ENCODE assay signal across 8 mouse cellular contexts in the genomic region with DNA sequence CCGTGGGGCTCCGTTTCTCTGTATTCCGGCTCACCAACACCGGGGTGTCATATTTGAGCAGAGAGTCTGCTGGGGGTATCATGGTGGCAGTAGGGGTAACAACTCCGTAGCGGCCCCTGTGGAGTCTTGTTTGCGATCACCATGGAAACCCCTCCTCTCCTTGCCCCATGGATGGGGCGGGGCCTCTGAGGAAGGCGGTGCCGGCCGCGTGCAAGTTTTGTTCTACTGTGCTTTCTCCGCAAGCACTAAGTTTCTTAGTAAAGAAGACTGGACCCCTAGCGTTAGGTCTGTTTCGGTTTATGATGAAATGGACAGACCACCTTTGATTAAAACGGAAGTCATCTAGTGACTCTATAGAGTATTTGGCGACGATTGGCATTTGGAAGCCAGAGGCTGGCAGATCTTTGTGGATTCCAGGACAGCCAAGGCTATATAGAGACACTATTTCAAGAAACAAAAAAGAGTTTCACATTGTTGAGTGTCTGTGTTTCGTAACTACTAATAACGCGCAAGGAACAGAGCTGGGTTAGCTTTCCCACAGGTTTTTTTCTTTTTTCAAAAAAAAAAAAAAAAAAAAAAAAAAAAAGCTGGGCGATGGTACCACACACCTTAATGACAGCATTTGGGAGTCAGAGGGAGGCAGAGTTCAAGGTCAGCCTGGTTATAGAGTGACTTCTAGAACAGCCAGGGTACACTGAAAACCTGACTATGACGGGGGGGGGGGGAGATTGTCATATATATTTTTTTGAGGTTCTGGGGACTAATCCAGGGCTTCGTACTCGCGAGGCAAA. TPM values are rescaled to one million over a fixed set of nuclear protein-coding genes. Genes with fewer than 3 reads are reported as not detected.
DNase-seq lines count a peak whose midpoint lies in the region; ATAC-seq and TF ChIP-seq lines count a peak whose summit lies in the region.

Gene Dnali1, minus strand, starts transcription at position 187 of the 791 bp plus-strand sequence.

- ATAC-seq in liver, embryonic 15.5 days (ENCODE audit: insufficient read depth) = peak; percentile 4; the same call in 1 of the 2 replicates

- peak; percentile 76 for TF ChIP-seq POLR2A in testis, adult 2 months (IDR thresholded peaks at IDR 0.05; ENCODE audit: control insufficient read depth, low read depth, low read length)

- H3K27me3 ChIP-seq in C2C12 (ENCODE audit: control insufficient read depth, insufficient read depth, insufficient read length) = no peaks in the 10 kb centered on the region
- H3K27me3 ChIP-seq in embryonic facial prominence, embryonic 10.5 days (replicated peaks; ENCODE audit: low read depth, poor library complexity, severe bottlenecking) = 0 out of 2 replicates have a peak, but pooled peaks cover 17% of the 10 kb centered on the region
- H3K27me3 ChIP-seq in liver, embryonic 15.5 days = peaks cover 16% of the 10 kb centered on the region
- H3K27me3 ChIP-seq in testis, adult 2 months (ENCODE audit: control insufficient read depth, insufficient read depth, low read length) = no peaks in the 10 kb centered on the region

- peak; percentile 47 for DNase-seq in adrenal gland, adult 8-10 months
- peak; percentile 79 for DNase-seq in embryonic facial prominence, embryonic 10.5 days (ENCODE audit: low spot score)
- DNase-seq in heart, adult 8-10 months (ENCODE audit: low spot score) = peak; percentile 56
- DNase-seq in kidney, adult 11 months = peak; percentile 63
- peak; percentile 52 to 65 for DNase-seq in natural killer cell, adult 2 months (ENCODE audit: low spot score in 2 of 2)

- peak within 1 kb of the TSS; percentile 87 for H3K4me3 ChIP-seq in C2C12 (ENCODE audit: insufficient read depth, poor library complexity, severe bottlenecking)
- H3K4me3 ChIP-seq in embryonic facial prominence, embryonic 10.5 days = peak within 1 kb of the TSS; percentile 99
- H3K4me3 ChIP-seq in liver, embryonic 15.5 days (replicated peaks) = peak within 1 kb of the TSS; percentile 92
- peak within 1 kb of the TSS; percentile 92 for H3K4me3 ChIP-seq in testis, adult 2 months (ENCODE audit: control insufficient read depth, low read depth, low read length)

- H3K79me3 ChIP-seq in C2C12 (ENCODE audit: low read depth) = peaks cover 26% of the 10 kb centered on the region

- H3K79me2 ChIP-seq in C2C12 (ENCODE audit: control insufficient read depth, insufficient read depth) = peaks cover 42% of the 10 kb centered on the region

- WGBS in embryonic facial prominence, embryonic 10.5 days = 4% methylated on average over 26 of the region's 26 CpGs
- 2% methylated on average over 26 of the region's 26 CpGs for WGBS in liver, embryonic 15.5 days (ENCODE audit: insufficient replicate concordance)

- peak within 1 kb of the TSS; percentile 96 for H3K4me2 ChIP-seq in liver, embryonic 15.5 days

- H3K36me3 ChIP-seq in C2C12 (ENCODE audit: control insufficient read depth, insufficient read depth) = peaks cover 21% of the 10 kb centered on the region
- peaks cover 29% of the 10 kb centered on the region for H3K36me3 ChIP-seq in embryonic facial prominence, embryonic 10.5 days (replicated peaks)
- peaks cover 33% of the 10 kb centered on the region for H3K36me3 ChIP-seq in liver, embryonic 15.5 days (replicated peaks)
- no peaks in the 10 kb centered on the region for H3K36me3 ChIP-seq in testis, adult 2 months (ENCODE audit: control insufficient read depth, insufficient read depth, low read length)

- H3K9ac ChIP-seq in liver, embryonic 15.5 days = peak within 1 kb of the TSS; percentile 84

- H3K27ac ChIP-seq in embryonic facial prominence, embryonic 10.5 days (replicated peaks) = peak within 1 kb of the TSS; percentile 87
- peak within 1 kb of the TSS; percentile 81 for H3K27ac ChIP-seq in liver, embryonic 15.5 days (replicated peaks)
- peak within 1 kb of the TSS; percentile 85 for H3K27ac ChIP-seq in testis, adult 2 months (ENCODE audit: control insufficient read depth, insufficient read depth, low read depth, low read length)

- no peak for TF ChIP-seq CTCF in C2C12 (IDR thresholded peaks at IDR 0.05; ENCODE audit: control insufficient read depth, insufficient read depth, insufficient read length)
- no peak for TF ChIP-seq CTCF in testis, adult 2 months (IDR thresholded peaks at IDR 0.05; ENCODE audit: control insufficient read depth, insufficient read depth, insufficient replicate concordance, low read depth, low read length)

- H3K4me1 ChIP-seq in embryonic facial prominence, embryonic 10.5 days = peaks cover 24% of the 10 kb centered on the region
- peaks cover 25% of the 10 kb centered on the region for H3K4me1 ChIP-seq in liver, embryonic 15.5 days (replicated peaks)
- peaks cover 5% of the 10 kb centered on the region for H3K4me1 ChIP-seq in testis, adult 2 months (ENCODE audit: control insufficient read depth, insufficient read depth, low read length)

- no peaks in the 10 kb centered on the region for H3K9me3 ChIP-seq in embryonic facial prominence, embryonic 10.5 days
- H3K9me3 ChIP-seq in liver, embryonic 15.5 days (replicated peaks) = no peaks in the 10 kb centered on the region

- peak within 1 kb of the TSS; percentile 90 for H3ac ChIP-seq in C2C12 (ENCODE audit: control insufficient read depth, insufficient read length, low read depth)

TF ChIP-seq in C2C12, 6 proteins besides CTCF, POLR2A, EP300 and RAD21:
- no peak for TF ChIP-seq MYOD1 (IDR thresholded peaks at IDR 0.05; ENCODE audit: control insufficient read depth, insufficient read length, low read depth)
- no peak for TF ChIP-seq FOSL1 (IDR thresholded peaks at IDR 0.05; ENCODE audit: insufficient read depth, low read length, poor library complexity, severe bottlenecking)
- no peak for TF ChIP-seq MYOG (IDR thresholded peaks at IDR 0.05; ENCODE audit: control insufficient read depth, extremely low read depth, insufficient read length)
- TF ChIP-seq MAX (IDR thresholded peaks at IDR 0.05) = no peak
- TF ChIP-seq USF1 (IDR thresholded peaks at IDR 0.05; ENCODE audit: low read depth) = no peak
- no peak for TF ChIP-seq CEBPB (IDR thresholded peaks at IDR 0.05; ENCODE audit: low read depth)
TF ChIP-seq in C2C12: peak in this region for 0.

RNA-seq across cellular contexts. Expression of gene Dnali1, which starts in this region (rescaled TPM):
- 0.04 TPM for polyA plus RNA-seq in C2C12 (2012; fragmentation: generic; extraction: Trizol)
- under 1 TPM in 2 of 4 experiments, not detected in 2; 0.13 to 0.14 TPM for total RNA-seq in adrenal gland, adult 8-10 months (2022)
- polyA plus RNA-seq in embryonic facial prominence, embryonic 10.5 days (2016; fragmentation: Nextera tagmentation; extraction: Ambion mirVana) = 0.20 and 0.22 TPM in 2 replicates
- total RNA-seq in heart, adult 8-10 months (2022) = under 1 TPM in 1 of 4 experiments, not detected in 3; 0.11 TPM
- not detected in 2 replicates for polyA plus RNA-seq in liver, embryonic 15.5 days (2015; fragmentation: Nextera tagmentation; extraction: Ambion mirVana)
- 185 and 189 TPM in 2 replicates for polyA plus RNA-seq in testis, adult 2 months (2012; rRNA removed)

Comparison
In these comparisons a context has a peak if more than half of its experiments do, and no peak if none do; other contexts are left out.
1. Peak in every context shown above with its lines: DNase-seq, ATAC-seq, H3K4me3 ChIP-seq and H3K27ac ChIP-seq.
2. RNA of gene Dnali1 (polyA plus RNA-seq): 185 to 189 TPM in testis, adult 2 months; 0.20 to 0.22 TPM in embryonic facial prominence, embryonic 10.5 days, 0.04 TPM in C2C12 (single experiment) and not detected in liver, embryonic 15.5 days; every median in the first group is over 100 times any median in the second.
3. Peak in DNase-seq in adrenal gland, adult 8-10 months; RNA of the gene not detected or under 1 TPM.
4. Peak in DNase-seq, H3K4me3 ChIP-seq and H3K27ac ChIP-seq in embryonic facial prominence, embryonic 10.5 days; RNA of the gene not detected or under 1 TPM.
5. Peak in DNase-seq in heart, adult 8-10 months; RNA of the gene not detected or under 1 TPM.
6. Peak in ATAC-seq, H3K4me3 ChIP-seq, H3K27ac ChIP-seq, H3K9ac ChIP-seq and H3K4me2 ChIP-seq in liver, embryonic 15.5 days; RNA of the gene not detected or under 1 TPM.